Mouse (Mus musculus) hindbrain, embryonic 10.5 days (tissue): Measurements from ENCODE around the gene Fchsd2. TPM values are rescaled to one million over a fixed set of nuclear protein-coding genes. Genes with fewer than 3 reads are reported as not detected.
"Not testable (repeated sequence)": the region's sequence is repeated elsewhere in the genome, so short reads cannot be mapped to it uniquely, and the experiment has no call there.

Experiments used
- DNase-seq: peaks from one replicate; pipeline ENCODE4 v3.0.0-alpha.2; 2017; ENCODE audit warnings: low spot score
- H3K27ac ChIP-seq: fragments of 300-500 bp; sonication (generic); 2 replicates; pipeline ENCODE4 v1.5.1; 2016; ENCODE audit warnings: mild to moderate bottlenecking, moderate library complexity
- H3K27me3 ChIP-seq: fragments of 300-500 bp; sonication (generic); 2 replicates; pipeline ENCODE4 v1.6.1; 2016; ENCODE audit warnings: mild to moderate bottlenecking; ENCODE audit not compliant: poor library complexity, insufficient read depth, severe bottlenecking
- H3K36me3 ChIP-seq: fragments of 300-500 bp; sonication (generic); 2 replicates; pipeline ENCODE4 v1.6.1; 2016; ENCODE audit warnings: mild to moderate bottlenecking, moderate library complexity
- H3K4me1 ChIP-seq: fragments of 300-500 bp; sonication (generic); replicated peaks from 2 replicates; pipeline ENCODE4 v1.6.1; 2016; ENCODE audit warnings: mild to moderate bottlenecking
- H3K4me3 ChIP-seq: fragments of 300-500 bp; sonication (generic); 2 replicates; pipeline ENCODE4 v1.5.1; 2016; ENCODE audit warnings: mild to moderate bottlenecking, moderate library complexity
- H3K9me3 ChIP-seq: fragments of 300-500 bp; sonication (generic); 2 replicates; pipeline ENCODE4 v1.6.1; 2016; ENCODE audit warnings: mild to moderate bottlenecking, moderate library complexity
- WGBS: fragments of 180-500 bp; shearing (Covaris S2); methylation state at CpG from one replicate; pipeline ENCODE4 v1.1.7; 2016; 5-methylcytosine and 5-hydroxymethylcytosine counted together
- polyA plus RNA-seq: library from polyadenylated mRNA; unstranded; fragments of >200 nt; fragmentation: Nextera tagmentation; extraction: Ambion mirVana; gene quantifications from 2 replicates; pipeline ENCODE4 v1.2.1, GENCODE M21; 2016

Gene Fchsd2
- polyA plus RNA-seq, 1 experiment from 2014 or later: 20.9 TPM

DNA sequence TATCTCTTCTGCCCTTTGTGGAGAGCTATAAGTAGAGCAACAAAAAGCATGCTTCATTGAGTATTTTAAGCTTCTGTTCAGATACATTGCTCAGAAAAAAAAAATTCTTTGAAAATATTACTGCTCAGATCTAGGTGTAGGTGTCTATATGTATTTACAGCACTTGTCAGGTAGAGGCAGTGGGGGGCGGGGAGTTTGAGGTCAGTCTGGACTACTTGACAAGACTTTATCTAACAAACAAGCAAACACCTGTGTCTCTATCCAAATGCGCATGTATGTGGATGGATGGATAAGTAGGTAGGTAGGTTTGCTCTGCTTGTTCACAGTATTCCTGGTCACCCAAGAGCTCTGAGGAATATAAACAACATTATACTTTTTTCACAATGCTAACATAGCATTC is 40.9 kb downstream of the Fchsd2 start:
- Histone ChIP-seq H3K4me3 (no peak overlapping the region), H3K4me1 (no peaks in the 10 kb centered on the region), H3K27ac (no peak overlapping the region), H3K9me3 (no peaks in the 10 kb centered on the region), H3K36me3 (peaks cover 7% of the 10 kb centered on the region; the same call in 1 of the 2 replicates), H3K27me3 (no peaks in the 10 kb centered on the region)
- no peak for DNase-seq
- 94% methylated on average over 2 of the region's 2 CpGs for WGBS

DNA sequence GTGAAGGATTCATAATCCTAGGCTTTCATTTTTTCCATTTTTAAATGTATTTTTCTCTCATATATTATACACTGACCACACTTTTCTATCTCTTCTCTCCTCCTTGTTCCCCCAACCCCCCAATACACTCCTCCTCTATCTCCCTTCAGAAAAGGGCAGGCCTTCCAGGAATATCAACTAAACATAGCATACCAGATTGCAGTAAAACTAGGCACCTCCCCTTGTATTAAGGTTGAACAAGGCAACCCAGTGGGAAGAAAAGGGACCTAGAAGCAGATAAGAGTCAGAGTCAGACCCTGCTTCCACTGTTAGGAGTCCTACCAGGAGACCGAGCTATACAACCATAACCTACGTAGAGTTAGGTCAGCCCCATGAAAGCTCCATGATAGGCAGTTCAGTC is 41.5 kb downstream of the Fchsd2 start:
- WGBS: 92% methylated on average over 2 of the region's 2 CpGs
- no peaks in the 10 kb centered on the region for H3K9me3 ChIP-seq
- H3K4me1 ChIP-seq: no peaks in the 10 kb centered on the region
- H3K36me3 ChIP-seq: peaks cover 4% of the 10 kb centered on the region; the same call in 1 of the 2 replicates
- H3K4me3 ChIP-seq: no peak overlapping the region
- no peak overlapping the region for H3K27ac ChIP-seq
- no peaks in the 10 kb centered on the region for H3K27me3 ChIP-seq
- no peak for DNase-seq

DNA sequence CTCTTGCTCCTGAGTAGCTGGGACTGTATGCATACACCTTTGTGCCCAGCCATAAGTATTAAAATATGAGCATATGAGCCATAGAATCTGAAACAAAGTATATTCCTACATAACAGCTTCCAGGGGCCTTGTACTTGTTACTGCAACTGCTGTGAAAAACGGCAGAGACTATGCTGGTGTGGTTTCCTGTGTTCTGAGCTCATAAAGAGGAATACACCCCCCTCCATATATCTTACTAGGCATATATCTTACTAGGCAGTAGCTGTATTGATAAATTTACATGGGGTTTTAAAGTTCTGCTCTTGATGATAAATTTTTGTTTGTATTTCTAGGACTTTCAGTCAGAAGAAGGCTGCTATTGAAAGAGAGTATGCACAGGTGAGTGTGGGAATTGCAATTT is 46.2 kb downstream of the Fchsd2 start:
- H3K4me3 ChIP-seq: no peak overlapping the region
- H3K36me3 ChIP-seq: peaks cover 17% of the 10 kb centered on the region
- H3K27ac ChIP-seq: no peak overlapping the region
- H3K4me1 ChIP-seq: no peaks in the 10 kb centered on the region
- H3K27me3 ChIP-seq: no peaks in the 10 kb centered on the region
- no peaks in the 10 kb centered on the region for H3K9me3 ChIP-seq
- no peak for DNase-seq
- WGBS: 83% methylated on average over 1 of the region's 1 CpGs

- no peak for DNase-seq
- Histone ChIP-seq H3K36me3 (peaks cover 17% of the 10 kb centered on the region), H3K27me3 (no peaks in the 10 kb centered on the region), H3K4me1 (no peaks in the 10 kb centered on the region), H3K4me3 (no peak overlapping the region), H3K9me3 (no peaks in the 10 kb centered on the region), H3K27ac (no peak overlapping the region)
- WGBS: 76% methylated on average over 2 of the region's 2 CpGs
Observed at GRCm38 (mm10) chr7:101142907-101143306, 50.2 kb downstream of the Fchsd2 start.

- no peak overlapping the region for H3K4me3 ChIP-seq
- DNase-seq: no peak
- WGBS: 86% methylated on average over 2 of the region's 2 CpGs
Observed at GRCm38 (mm10) chr7:101144222-101144621, 51.6 kb downstream of the Fchsd2 start.

GRCm38 (mm10) chr7:101149039-101149438 is 56.4 kb downstream of the Fchsd2 start:
- no peaks in the 10 kb centered on the region for H3K9me3 ChIP-seq
- H3K27me3 ChIP-seq: no peaks in the 10 kb centered on the region
- no peak overlapping the region for H3K4me3 ChIP-seq
- WGBS: 89% methylated on average over 3 of the region's 3 CpGs
- H3K36me3 ChIP-seq: peaks cover 8% of the 10 kb centered on the region
- no peaks in the 10 kb centered on the region for H3K4me1 ChIP-seq
- no peak overlapping the region for H3K27ac ChIP-seq
- no peak for DNase-seq

More at GRCm38 (mm10) chr7:101144222-101144621, 51.6 kb downstream of the Fchsd2 start:
- Histone ChIP-seq H3K36me3 (peaks cover 20% of the 10 kb centered on the region), H3K9me3 (no peaks in the 10 kb centered on the region), H3K27ac (no peak overlapping the region), H3K4me1 (no peaks in the 10 kb centered on the region), H3K27me3 (no peaks in the 10 kb centered on the region)

DNA sequence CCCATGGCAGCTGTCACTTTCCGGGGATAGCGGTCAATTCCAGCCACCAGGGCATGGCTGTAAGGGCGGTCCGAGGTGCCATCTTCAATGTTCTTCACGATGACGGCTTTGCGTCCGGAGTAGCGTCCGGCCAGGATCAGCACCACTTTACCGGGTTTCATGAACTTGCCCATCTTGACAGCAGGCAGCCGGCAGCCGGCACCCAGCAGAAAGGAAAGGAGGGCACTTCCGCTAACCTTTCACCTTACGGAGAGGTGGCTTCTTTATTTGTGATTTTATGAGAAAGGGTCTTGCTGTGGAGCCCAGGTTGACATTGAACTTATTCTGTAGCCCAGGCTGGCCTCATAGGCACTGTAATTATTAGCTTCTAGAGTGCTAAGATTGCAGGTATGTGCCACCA is 62.2 kb downstream of the Fchsd2 start:
- H3K9me3 ChIP-seq, H3K36me3 ChIP-seq, DNase-seq, H3K27me3 ChIP-seq, H3K27ac ChIP-seq, H3K4me3 ChIP-seq, H3K4me1 ChIP-seq: not testable (repeated sequence)
- WGBS: 97% methylated on average over 15 of the region's 15 CpGs

GRCm38 (mm10) chr7:101155284-101155683 is 62.6 kb downstream of the Fchsd2 start:
- WGBS: 93% methylated on average over 3 of the region's 3 CpGs
- Histone ChIP-seq H3K4me1 (peaks cover 4% of the 10 kb centered on the region), H3K27me3 (no peaks in the 10 kb centered on the region), H3K27ac (no peak overlapping the region), H3K36me3 (no peaks in the 10 kb centered on the region), H3K4me3 (no peak overlapping the region), H3K9me3 (no peaks in the 10 kb centered on the region)
- DNase-seq: no peak

- WGBS: 54% methylated on average over 2 of the region's 2 CpGs
- Histone ChIP-seq H3K36me3 (no peaks in the 10 kb centered on the region), H3K4me3 (no peak overlapping the region), H3K27ac (no peak overlapping the region), H3K27me3 (no peaks in the 10 kb centered on the region), H3K4me1 (peaks cover 8% of the 10 kb centered on the region), H3K9me3 (no peaks in the 10 kb centered on the region)
- DNase-seq: no peak
Observed at GRCm38 (mm10) chr7:101160266-101160665, 67.6 kb downstream of the Fchsd2 start.

DNA sequence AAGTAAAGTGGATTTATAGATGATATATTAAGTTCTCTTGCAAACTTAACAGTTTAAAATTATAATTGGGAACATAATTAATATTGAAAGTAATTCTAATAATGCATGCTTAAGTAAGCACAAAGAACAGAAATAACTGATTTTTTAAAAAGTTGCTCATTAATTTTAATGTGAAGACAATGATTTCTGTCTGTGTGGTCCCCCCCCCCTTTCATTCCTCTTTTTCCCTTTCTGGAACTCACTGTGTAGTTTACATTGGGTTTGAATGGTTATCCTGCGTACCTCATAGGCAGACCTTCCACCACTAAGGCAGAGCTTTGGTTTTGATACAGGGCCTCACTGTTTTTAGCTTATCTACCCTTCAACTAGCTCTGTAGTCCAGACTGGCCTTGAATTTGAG is 70.1 kb downstream of the Fchsd2 start:
- 91% methylated on average over 1 of the region's 1 CpGs for WGBS
- H3K27ac ChIP-seq: no peak overlapping the region

DNA sequence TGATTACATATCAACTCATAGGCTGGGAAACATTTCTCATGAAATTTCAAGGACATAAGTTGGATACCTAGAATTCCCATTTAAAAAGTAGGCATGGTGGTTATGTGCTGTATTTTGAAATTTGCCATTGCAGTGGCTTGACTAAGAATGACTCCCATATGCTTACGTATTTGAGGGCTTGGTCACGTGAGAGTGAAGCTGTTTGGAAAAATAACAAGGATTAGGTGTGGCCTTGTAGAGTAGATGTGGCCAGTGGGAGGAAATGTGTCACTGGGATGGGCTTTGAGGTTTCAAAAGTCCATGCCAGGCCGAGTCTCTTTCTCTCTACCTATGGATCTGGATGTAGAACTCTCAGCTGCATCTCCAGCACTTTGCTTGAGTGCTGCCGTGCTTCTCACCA is 71.2 kb downstream of the Fchsd2 start:
- 85% methylated on average over 4 of the region's 4 CpGs for WGBS
- H3K27me3 ChIP-seq: no peaks in the 10 kb centered on the region
- no peak overlapping the region for H3K27ac ChIP-seq

More for the DNA sequence above, 70.1 kb downstream of the Fchsd2 start:
- H3K4me3 ChIP-seq: no peak overlapping the region
- H3K9me3 ChIP-seq: no peaks in the 10 kb centered on the region
- peaks cover 21% of the 10 kb centered on the region for H3K4me1 ChIP-seq
- no peak for DNase-seq
- no peaks in the 10 kb centered on the region for H3K27me3 ChIP-seq
- no peaks in the 10 kb centered on the region; the same call in 1 of the 2 replicates for H3K36me3 ChIP-seq

GRCm38 (mm10) chr7:101166568-101166967 is 73.9 kb downstream of the Fchsd2 start:
- Histone ChIP-seq H3K27me3 (no peaks in the 10 kb centered on the region), H3K9me3 (no peaks in the 10 kb centered on the region), H3K27ac (0 out of 2 replicates have a peak overlapping the region, but pooled peaks have one; percentile 16), H3K4me1 (peaks cover 13% of the 10 kb centered on the region), H3K36me3 (no peaks in the 10 kb centered on the region; the same call in 1 of the 2 replicates), H3K4me3 (no peak overlapping the region)
- 16% methylated on average over 2 of the region's 2 CpGs for WGBS
- no peak for DNase-seq

More for the DNA sequence above, 71.2 kb downstream of the Fchsd2 start:
- no peak overlapping the region for H3K4me3 ChIP-seq
- H3K4me1 ChIP-seq: peaks cover 21% of the 10 kb centered on the region
- DNase-seq: no peak
- H3K9me3 ChIP-seq: no peaks in the 10 kb centered on the region
- H3K36me3 ChIP-seq: no peaks in the 10 kb centered on the region; the same call in 1 of the 2 replicates

- Histone ChIP-seq H3K9me3 (no peaks in the 10 kb centered on the region), H3K27me3 (no peaks in the 10 kb centered on the region), H3K4me3 (no peak overlapping the region), H3K27ac (no peak overlapping the region), H3K36me3 (no peaks in the 10 kb centered on the region; the same call in 1 of the 2 replicates), H3K4me1 (peaks cover 27% of the 10 kb centered on the region)
- WGBS: 48% methylated on average over 3 of the region's 3 CpGs
- no peak for DNase-seq
Observed at GRCm38 (mm10) chr7:101170482-101170881, 77.8 kb downstream of the Fchsd2 start.

DNA sequence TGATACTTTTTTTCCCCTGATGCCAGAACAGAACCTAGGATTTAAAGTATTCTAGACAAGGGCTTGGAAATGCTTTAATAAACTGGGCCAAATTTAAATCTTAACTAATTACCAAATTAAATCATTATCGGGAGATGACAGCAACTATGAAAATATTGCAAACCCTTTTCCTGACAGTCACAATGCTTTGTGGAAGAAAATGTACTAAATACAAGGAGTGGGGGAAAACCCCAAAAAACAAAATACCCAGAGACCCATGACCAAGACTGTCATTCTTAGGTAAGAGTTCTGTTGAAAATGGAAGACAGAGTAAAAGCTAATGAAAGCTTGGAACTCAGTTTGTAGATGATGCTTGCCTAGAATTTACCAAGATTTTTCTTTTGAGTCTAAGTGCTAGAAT is 78.3 kb downstream of the Fchsd2 start:
- H3K4me3 ChIP-seq: no peak overlapping the region
- no peak for DNase-seq
- H3K27ac ChIP-seq: no peak overlapping the region
- WGBS: 93% methylated on average over 1 of the region's 1 CpGs
- H3K4me1 ChIP-seq: peaks cover 26% of the 10 kb centered on the region
- H3K27me3 ChIP-seq: no peaks in the 10 kb centered on the region
- no peaks in the 10 kb centered on the region for H3K9me3 ChIP-seq
- H3K36me3 ChIP-seq: no peaks in the 10 kb centered on the region; the same call in 1 of the 2 replicates
